Mouse (Mus musculus): Measurements from ENCODE around the gene Cobl.

The Cobl gene

GRCm38 (mm10) chr11:12384826-12385225 lies 79.9 kb downstream of the Cobl start:
- no peak for DNase-seq (ENCODE audit: low read depth, low spot score)

GRCm38 (mm10) chr11:12382991-12383390 lies 81.8 kb downstream of the Cobl start:
- no peak for DNase-seq (ENCODE audit: low read depth, low spot score)

GRCm38 (mm10) chr11:12381096-12381495 lies 83.7 kb downstream of the Cobl start:
- no peak for DNase-seq (ENCODE audit: low read depth, low spot score)

- no peak for DNase-seq (ENCODE audit: low read depth, low spot score)
These were observed 88.1 kb downstream of the Cobl start for GRCm38 (mm10) chr11:12376628-12377027.

GRCm38 (mm10) chr11:12373106-12374098 lies 91.4 kb downstream of the Cobl start:
- DNase-seq (ENCODE audit: low read depth, low spot score), result peak; percentile 3

GRCm38 (mm10) chr11:12370957-12371356 lies 93.8 kb downstream of the Cobl start:
- DNase-seq (ENCODE audit: low read depth, low spot score), result no peak

- no peak for DNase-seq (ENCODE audit: low read depth, low spot score)
These were observed 97.2 kb downstream of the Cobl start for GRCm38 (mm10) chr11:12367426-12368178.

GRCm38 (mm10) chr11:12359336-12360000 lies 105.3 kb downstream of the Cobl start:
- no peak for DNase-seq (ENCODE audit: low read depth, low spot score)

GRCm38 (mm10) chr11:12358602-12359001 lies 106.2 kb downstream of the Cobl start:
- no peak for DNase-seq (ENCODE audit: low read depth, low spot score)

GRCm38 (mm10) chr11:12355681-12356080 lies 109.1 kb downstream of the Cobl start:
- DNase-seq (ENCODE audit: low read depth, low spot score), result no peak

GRCm38 (mm10) chr11:12350986-12351546 lies 113.7 kb downstream of the Cobl start:
- no peak for DNase-seq (ENCODE audit: low read depth, low spot score)

GRCm38 (mm10) chr11:12350086-12350485 lies 114.7 kb downstream of the Cobl start:
- no peak for DNase-seq (ENCODE audit: low read depth, low spot score)

- DNase-seq (ENCODE audit: low read depth, low spot score), result no peak
These were observed 118.3 kb downstream of the Cobl start for GRCm38 (mm10) chr11:12346486-12346885.

- DNase-seq (ENCODE audit: low read depth, low spot score), result no peak
These were observed 121.1 kb downstream of the Cobl start for GRCm38 (mm10) chr11:12343686-12344085.

- no peak for DNase-seq (ENCODE audit: low read depth, low spot score)
These were observed 124.1 kb downstream of the Cobl start for GRCm38 (mm10) chr11:12340697-12341096.

GRCm38 (mm10) chr11:12336145-12336544 lies 128.6 kb downstream of the Cobl start:
- DNase-seq (ENCODE audit: low read depth, low spot score), result no peak

- no peak for DNase-seq (ENCODE audit: low read depth, low spot score)
These were observed 132.8 kb downstream of the Cobl start for GRCm38 (mm10) chr11:12331997-12332396.

- no peak for DNase-seq (ENCODE audit: low read depth, low spot score)
These were observed 143.3 kb downstream of the Cobl start for GRCm38 (mm10) chr11:12321445-12321844.

- no peak for DNase-seq (ENCODE audit: low read depth, low spot score)
These were observed 145.4 kb downstream of the Cobl start for GRCm38 (mm10) chr11:12319318-12319717.

- no peak for DNase-seq (ENCODE audit: low read depth, low spot score)
These were observed 149.1 kb downstream of the Cobl start for GRCm38 (mm10) chr11:12315670-12316069.

- peak; percentile 7 for DNase-seq (ENCODE audit: low read depth, low spot score)
These were observed 150.3 kb downstream of the Cobl start for GRCm38 (mm10) chr11:12314278-12315043.

Data from CD4-positive, CD25-positive, alpha-beta regulatory T cell, adult 2 months (primary cell).